Mouse (Mus musculus): Measurements from ENCODE around the gene Sall1. TPM values are rescaled to one million over a fixed set of nuclear protein-coding genes. Genes with fewer than 3 reads are reported as not detected.

The Sall1 gene
- polyA plus RNA-seq, 1 experiment from 2014 or later: 0.62 TPM

GRCm38 (mm10) chr8:88997276-88997675 lies 46.7 kb downstream of the Sall1 start:
- H3K27ac ChIP-seq (ENCODE audit: low read length): no peak overlapping the region
- no peaks in the 10 kb centered on the region for H3K4me1 ChIP-seq (ENCODE audit: control insufficient read depth, insufficient read depth, low read length)
- WGBS: 97% methylated on average over 2 of the region's 2 CpGs
- no peak overlapping the region for H3K4me2 ChIP-seq (replicated peaks; ENCODE audit: low read depth, low read length)
- H3K27me3 ChIP-seq (ENCODE audit: control insufficient read depth, insufficient read depth, low read length): no peaks in the 10 kb centered on the region
- no peak overlapping the region for H3K9ac ChIP-seq (replicated peaks; ENCODE audit: low read depth, low read length)
- no peaks in the 10 kb centered on the region for H3K9me3 ChIP-seq (ENCODE audit: control insufficient read depth, low read depth, low read length)
- no peak for ATAC-seq (ENCODE audit: insufficient number of reproducible peaks, insufficient read depth, low FRiP score, low read depth)
- no peaks in the 10 kb centered on the region for H3K36me3 ChIP-seq (ENCODE audit: control insufficient read depth, insufficient read depth, low read length)
- no peak overlapping the region for H3K4me3 ChIP-seq (ENCODE audit: low read depth, low read length)

- Histone ChIP-seq H3K4me3 (ENCODE audit: low read depth, low read length) (no peak overlapping the region), H3K36me3 (ENCODE audit: control insufficient read depth, insufficient read depth, low read length) (no peaks in the 10 kb centered on the region), H3K4me1 (ENCODE audit: control insufficient read depth, insufficient read depth, low read length) (no peaks in the 10 kb centered on the region), H3K27me3 (ENCODE audit: control insufficient read depth, insufficient read depth, low read length) (no peaks in the 10 kb centered on the region), H3K27ac (ENCODE audit: low read length) (no peak overlapping the region), H3K9me3 (ENCODE audit: control insufficient read depth, low read depth, low read length) (no peaks in the 10 kb centered on the region), H3K4me2 (replicated peaks; ENCODE audit: low read depth, low read length) (no peak overlapping the region), H3K9ac (replicated peaks; ENCODE audit: low read depth, low read length) (no peak overlapping the region)
- WGBS: 60% methylated on average over 15 of the region's 15 CpGs
- ATAC-seq (ENCODE audit: insufficient number of reproducible peaks, insufficient read depth, low FRiP score, low read depth): no peak
These were observed 52.0 kb downstream of the Sall1 start for GRCm38 (mm10) chr8:88991780-88992509.

- no peaks in the 10 kb centered on the region for H3K9me3 ChIP-seq (ENCODE audit: control insufficient read depth, low read depth, low read length)
- H3K4me3 ChIP-seq (ENCODE audit: low read depth, low read length): no peak overlapping the region
- ATAC-seq (ENCODE audit: insufficient number of reproducible peaks, insufficient read depth, low FRiP score, low read depth): no peak
- H3K9ac ChIP-seq (replicated peaks; ENCODE audit: low read depth, low read length): no peak overlapping the region
- H3K27me3 ChIP-seq (ENCODE audit: control insufficient read depth, insufficient read depth, low read length): no peaks in the 10 kb centered on the region
- H3K27ac ChIP-seq (ENCODE audit: low read length): no peak overlapping the region
- H3K4me2 ChIP-seq (replicated peaks; ENCODE audit: low read depth, low read length): no peak overlapping the region
- H3K4me1 ChIP-seq (ENCODE audit: control insufficient read depth, insufficient read depth, low read length): no peaks in the 10 kb centered on the region
- 49% methylated on average over 5 of the region's 5 CpGs for WGBS
- H3K36me3 ChIP-seq (ENCODE audit: control insufficient read depth, insufficient read depth, low read length): no peaks in the 10 kb centered on the region
These were observed 52.8 kb downstream of the Sall1 start for GRCm38 (mm10) chr8:88991176-88991575.

GRCm38 (mm10) chr8:88989002-88989401 lies 55.0 kb downstream of the Sall1 start:
- H3K36me3 ChIP-seq (ENCODE audit: control insufficient read depth, insufficient read depth, low read length): no peaks in the 10 kb centered on the region
- 77% methylated on average over 3 of the region's 3 CpGs for WGBS
- no peak overlapping the region for H3K27ac ChIP-seq (ENCODE audit: low read length)
- H3K9ac ChIP-seq (replicated peaks; ENCODE audit: low read depth, low read length): no peak overlapping the region
- no peaks in the 10 kb centered on the region for H3K4me1 ChIP-seq (ENCODE audit: control insufficient read depth, insufficient read depth, low read length)
- no peak overlapping the region for H3K4me3 ChIP-seq (ENCODE audit: low read depth, low read length)
- H3K27me3 ChIP-seq (ENCODE audit: control insufficient read depth, insufficient read depth, low read length): no peaks in the 10 kb centered on the region
- H3K4me2 ChIP-seq (replicated peaks; ENCODE audit: low read depth, low read length): no peak overlapping the region
- ATAC-seq (ENCODE audit: insufficient number of reproducible peaks, insufficient read depth, low FRiP score, low read depth): no peak
- H3K9me3 ChIP-seq (ENCODE audit: control insufficient read depth, low read depth, low read length): no peaks in the 10 kb centered on the region

- Histone ChIP-seq H3K4me2 (replicated peaks; ENCODE audit: low read depth, low read length) (no peak overlapping the region), H3K27me3 (ENCODE audit: control insufficient read depth, insufficient read depth, low read length) (no peaks in the 10 kb centered on the region), H3K4me1 (ENCODE audit: control insufficient read depth, insufficient read depth, low read length) (no peaks in the 10 kb centered on the region; the same call in 1 of the 2 replicates), H3K36me3 (ENCODE audit: control insufficient read depth, insufficient read depth, low read length) (no peaks in the 10 kb centered on the region), H3K4me3 (ENCODE audit: low read depth, low read length) (no peak overlapping the region), H3K27ac (ENCODE audit: low read length) (no peak overlapping the region), H3K9me3 (ENCODE audit: control insufficient read depth, low read depth, low read length) (no peaks in the 10 kb centered on the region), H3K9ac (replicated peaks; ENCODE audit: low read depth, low read length) (no peak overlapping the region)
- 67% methylated on average over 5 of the region's 5 CpGs for WGBS
- no peak for ATAC-seq (ENCODE audit: insufficient number of reproducible peaks, insufficient read depth, low FRiP score, low read depth)
These were observed 60.5 kb downstream of the Sall1 start for GRCm38 (mm10) chr8:88983468-88983867.

Small RNAs within 50 kb of the gene (microRNA-seq; reads per million reads assigned to microRNA genes)
- gene Mir8110: not detected

All from stomach, embryonic 14.5 days (tissue).